Mouse (Mus musculus) testis, adult 2 months (tissue): ENCODE results near the gene Tcl1b1. TPM values are rescaled to one million over a fixed set of nuclear protein-coding genes. Genes with fewer than 3 reads are reported as not detected.
A peak's percentile ranks its signal among the peaks of the same experiment; 100 is the strongest.
"Not testable (repeated sequence)": the region's sequence is repeated elsewhere in the genome, so short reads cannot be mapped to it uniquely, and the experiment has no call there.

Source experiments
- H3K27ac ChIP-seq: fragments of 200-500 bp; 2 replicates; pipeline ENCODE4 v1.5.1; 2012; ENCODE audit warnings: low read depth, low read length; ENCODE audit not compliant: control insufficient read depth, insufficient read depth
- H3K27me3 ChIP-seq: fragments of 200-500 bp; 2 replicates; pipeline ENCODE4 v1.6.1; 2012; ENCODE audit warnings: mild to moderate bottlenecking, low read length, moderate library complexity; ENCODE audit not compliant: control insufficient read depth, insufficient read depth
- H3K36me3 ChIP-seq: fragments of 200-500 bp; 2 replicates; pipeline ENCODE4 v1.6.1; 2012; ENCODE audit warnings: mild to moderate bottlenecking, low read length; ENCODE audit not compliant: control insufficient read depth, insufficient read depth
- H3K4me1 ChIP-seq: fragments of 200-500 bp; 2 replicates; pipeline ENCODE4 v1.6.1; 2012; ENCODE audit warnings: low read length; ENCODE audit not compliant: control insufficient read depth, insufficient read depth
- H3K4me3 ChIP-seq: fragments of 200-500 bp; 2 replicates; pipeline ENCODE4 v1.5.1; 2012; ENCODE audit warnings: low read depth, mild to moderate bottlenecking, low read length, moderate library complexity, mixed read lengths; ENCODE audit not compliant: control insufficient read depth
- CTCF ChIP-seq: fragments of 200-500 bp; IDR thresholded peaks from 2 replicates; pipeline ENCODE4 v1.5.1; 2012; ENCODE audit warnings: low read depth, mild to moderate bottlenecking, inconsistent platforms, low read length, moderate library complexity; ENCODE audit not compliant: control insufficient read depth, insufficient read depth, insufficient replicate concordance
- POLR2A ChIP-seq: fragments of 200-500 bp; IDR thresholded peaks from 2 replicates; pipeline ENCODE4 v1.6.1; 2012; ENCODE audit warnings: low read depth, mild to moderate bottlenecking, inconsistent platforms, low read length, moderate library complexity; ENCODE audit not compliant: control insufficient read depth
- polyA plus RNA-seq: library from polyadenylated mRNA; depleted of rRNA; stranded (reverse); fragments of >200 nt; gene quantifications from 2 replicates; pipeline ENCODE4 v1.2.3, GENCODE M21; 2012

Gene Tcl1b1
- polyA plus RNA-seq, 1 experiment, result not detected

- H3K36me3 ChIP-seq, H3K4me3 ChIP-seq: not testable (repeated sequence)
These were observed 21.8 kb upstream of the Tcl1b1 start for GRCm38 (mm10) chr12:105137729-105138128.

GRCm38 (mm10) chr12:105143096-105143495, 16.4 kb upstream of the Tcl1b1 start:
- Histone ChIP-seq H3K36me3 (no peaks in the 10 kb centered on the region), H3K27me3 (no peaks in the 10 kb centered on the region), H3K4me1 (no peaks in the 10 kb centered on the region), H3K27ac (no peak overlapping the region), H3K4me3 (no peak overlapping the region)
- TF ChIP-seq CTCF, result no peak
- TF ChIP-seq POLR2A, result no peak

More at GRCm38 (mm10) chr12:105137729-105138128, 21.8 kb upstream of the Tcl1b1 start:
- not testable (repeated sequence) for H3K4me1 ChIP-seq, H3K27ac ChIP-seq, H3K27me3 ChIP-seq

GRCm38 (mm10) chr12:105144928-105145327, 14.6 kb upstream of the Tcl1b1 start:
- not testable (repeated sequence) for H3K27me3 ChIP-seq, H3K27ac ChIP-seq, H3K4me3 ChIP-seq, H3K36me3 ChIP-seq, H3K4me1 ChIP-seq

GRCm38 (mm10) chr12:105145714-105146113, 13.8 kb upstream of the Tcl1b1 start, which contains the start of gene Tcl1b2:
Gene Tcl1b2 (plus strand): TSS chr12:105146014.
- Histone ChIP-seq H3K36me3 (no peaks in the 10 kb centered on the region), H3K27ac (no peak within 1 kb of the TSS), H3K27me3 (no peaks in the 10 kb centered on the region), H3K4me1 (no peaks in the 10 kb centered on the region), H3K4me3 (no peak within 1 kb of the TSS)
- TF ChIP-seq CTCF (no peak), POLR2A (no peak)

- not testable (repeated sequence) for H3K4me1 ChIP-seq, H3K27ac ChIP-seq, H3K27me3 ChIP-seq, H3K36me3 ChIP-seq, H3K4me3 ChIP-seq
These were observed 4.2 kb upstream of the Tcl1b1 start for GRCm38 (mm10) chr12:105155286-105155685.

GRCm38 (mm10) chr12:105158842-105159241, 648 bp upstream of the Tcl1b1 start:
- no peaks in the 10 kb centered on the region for H3K36me3 ChIP-seq
- H3K27me3 ChIP-seq, result no peaks in the 10 kb centered on the region
- TF ChIP-seq CTCF, result no peak
- TF ChIP-seq POLR2A, result no peak
- H3K27ac ChIP-seq, result no peak overlapping the region
- H3K4me3 ChIP-seq, result no peak overlapping the region
- no peaks in the 10 kb centered on the region for H3K4me1 ChIP-seq

GRCm38 (mm10) chr12:105166734-105167133, 7.2 kb downstream of the Tcl1b1 start:
- no peaks in the 10 kb centered on the region for H3K27me3 ChIP-seq
- H3K36me3 ChIP-seq, result no peaks in the 10 kb centered on the region
- TF ChIP-seq POLR2A, result no peak
- TF ChIP-seq CTCF, result no peak
- no peaks in the 10 kb centered on the region for H3K4me1 ChIP-seq
- H3K27ac ChIP-seq, result no peak overlapping the region
- H3K4me3 ChIP-seq, result no peak overlapping the region

GRCm38 (mm10) chr12:105173366-105173765, 13.9 kb downstream of the Tcl1b1 start:
- H3K27ac ChIP-seq, result no peak overlapping the region
- TF ChIP-seq CTCF (no peak), POLR2A (no peak)
- H3K4me3 ChIP-seq, result no peak overlapping the region
- H3K36me3 ChIP-seq, result no peaks in the 10 kb centered on the region
- no peaks in the 10 kb centered on the region for H3K27me3 ChIP-seq
- H3K4me1 ChIP-seq, result no peaks in the 10 kb centered on the region

GRCm38 (mm10) chr12:105174318-105174717, 14.8 kb downstream of the Tcl1b1 start:
- TF ChIP-seq CTCF, result peak; percentile 17; the same call in 1 of the 2 replicates
- H3K4me3 ChIP-seq, H3K36me3 ChIP-seq, H3K27me3 ChIP-seq, H3K27ac ChIP-seq, H3K4me1 ChIP-seq: not testable (repeated sequence)

- not testable (repeated sequence) for H3K4me1 ChIP-seq, H3K27ac ChIP-seq, H3K36me3 ChIP-seq, H3K27me3 ChIP-seq, H3K4me3 ChIP-seq
These were observed 16.6 kb downstream of the Tcl1b1 start, which contains the start of gene Tcl1b5 for GRCm38 (mm10) chr12:105176044-105176443. Gene Tcl1b5 (plus strand): TSS chr12:105176344.

GRCm38 (mm10) chr12:105181040-105181644, 21.7 kb downstream of the Tcl1b1 start:
- not testable (repeated sequence) for H3K36me3 ChIP-seq, H3K27ac ChIP-seq, H3K4me1 ChIP-seq, H3K27me3 ChIP-seq, H3K4me3 ChIP-seq
